5 mouse cellular contexts compared by ENCODE assay signal in the genomic region with DNA sequence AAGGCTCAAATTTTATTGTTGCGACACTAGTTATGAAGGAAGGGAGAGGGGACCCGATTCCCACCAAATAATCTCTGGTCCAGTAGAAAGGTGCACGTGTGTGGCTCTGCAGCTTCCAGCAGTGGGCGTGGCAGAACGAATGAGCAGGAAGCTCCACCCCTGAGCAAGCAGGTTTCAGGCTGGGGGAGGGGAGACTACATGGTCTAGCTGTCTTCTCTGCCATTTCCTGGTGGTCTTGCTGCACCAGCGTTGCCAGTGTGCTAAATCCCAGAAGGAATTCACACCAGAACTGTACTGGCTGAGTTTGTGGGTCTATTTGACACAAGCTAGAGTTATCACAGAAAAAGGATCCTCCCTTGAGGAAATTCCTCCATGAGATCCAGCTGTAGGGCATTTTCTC.
DNase-seq lines count a peak whose midpoint lies in the region.

No protein-coding gene starts in this region.

- peak; percentile 21 for DNase-seq in CD4-positive, CD25-positive, alpha-beta regulatory T cell, adult 2 months (ENCODE audit: low read depth, low spot score)
- DNase-seq in ES-CJ7 (ENCODE audit: low read depth, low spot score) (peak; percentile 44), R1 (ENCODE audit: low read depth, low spot score) (peak; percentile 51), ZHBTc4 (ENCODE audit: low read depth, low spot score) (peak; percentile 23)
- peak; percentile 84 for DNase-seq in heart, adult 11 months

Comparison
In these comparisons a context has a peak if more than half of its experiments do, and no peak if none do; other contexts are left out.
1. Peak in every context shown above with its lines: DNase-seq.
2. DNase-seq: peak in every context shown above with its lines; median percentile 84 in heart, adult 11 months; 51 in R1; 44 in ES-CJ7; 23 in ZHBTc4; 21 in CD4-positive, CD25-positive, alpha-beta regulatory T cell, adult 2 months.